In the genomic region with DNA sequence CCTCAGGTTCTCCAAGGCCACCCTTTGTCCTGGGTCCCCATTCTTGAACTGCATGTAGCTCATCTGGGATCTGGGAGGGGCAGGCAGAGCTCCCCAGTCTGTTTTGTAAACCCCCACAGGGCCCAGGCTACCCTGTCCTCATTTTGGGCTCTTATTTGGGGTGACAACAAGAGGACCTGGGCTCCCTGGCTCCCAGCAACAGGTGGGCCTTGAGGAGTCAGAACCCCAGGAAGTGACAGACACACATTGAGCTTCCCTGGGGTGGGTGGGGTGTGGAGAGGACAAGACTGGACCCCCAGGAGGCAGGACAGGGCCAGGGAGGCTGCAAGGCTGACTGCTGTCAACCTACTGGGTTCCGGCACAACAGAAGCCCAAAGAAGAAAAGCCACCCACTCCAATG, we compare ENCODE assay signal across 9 mouse cellular contexts. TPM values are rescaled to one million over a fixed set of nuclear protein-coding genes. Genes with fewer than 3 reads are reported as not detected.
DNase-seq lines count a peak whose midpoint lies in the region; ATAC-seq and TF ChIP-seq lines count a peak whose summit lies in the region.
"Had no signal": no experiment of that assay in that cellular context is flagged by ENCODE, and none has a peak within 500 bp of the region (broad histone marks: within the 10 kb centered on the region; RNA-seq: fewer than 3 reads in every experiment).

No protein-coding gene starts in this region.

- H3K9ac ChIP-seq in kidney, embryonic 16.5 days (replicated peaks; ENCODE audit: low read length): peak overlapping the region; percentile 92
- H3K9ac ChIP-seq in embryonic facial prominence, embryonic 11.5 days (replicated peaks; ENCODE audit: low read length): peak overlapping the region; percentile 85
- peak overlapping the region; percentile 89 for H3K9ac ChIP-seq in hindbrain, postnatal 0 days (replicated peaks; ENCODE audit: low read length)
- H3K9ac ChIP-seq in midbrain, postnatal 0 days (replicated peaks; ENCODE audit: low read length, poor library complexity, severe bottlenecking): peak overlapping the region; percentile 93

- WGBS in kidney, embryonic 16.5 days: 78% methylated on average over 1 of the region's 1 CpGs
- 64% methylated on average over 1 of the region's 1 CpGs for WGBS in embryonic facial prominence, embryonic 11.5 days
- 54% methylated on average over 1 of the region's 1 CpGs for WGBS in hindbrain, postnatal 0 days
- WGBS in midbrain, postnatal 0 days: 67% methylated on average over 1 of the region's 1 CpGs

- H3K27me3 ChIP-seq in kidney, embryonic 16.5 days (ENCODE audit: insufficient read depth, low read length): no peaks in the 10 kb centered on the region
- H3K27me3 ChIP-seq in embryonic facial prominence, embryonic 11.5 days (ENCODE audit: control insufficient read depth, insufficient read depth, low read length): no peaks in the 10 kb centered on the region
- H3K27me3 ChIP-seq in hindbrain, postnatal 0 days (ENCODE audit: insufficient read depth, low read length): no peaks in the 10 kb centered on the region
- no peaks in the 10 kb centered on the region for H3K27me3 ChIP-seq in midbrain, postnatal 0 days (ENCODE audit: insufficient read depth, low read length)

- H3K36me3 ChIP-seq in kidney, embryonic 16.5 days (ENCODE audit: insufficient read depth, low read length): no peaks in the 10 kb centered on the region
- no peaks in the 10 kb centered on the region; the same call in 1 of the 2 replicates for H3K36me3 ChIP-seq in embryonic facial prominence, embryonic 11.5 days (replicated peaks; ENCODE audit: control insufficient read depth, insufficient read depth, low read depth, low read length)
- no peaks in the 10 kb centered on the region for H3K36me3 ChIP-seq in hindbrain, postnatal 0 days (ENCODE audit: insufficient read depth, low read length)
- no peaks in the 10 kb centered on the region; the same call in 1 of the 2 replicates for H3K36me3 ChIP-seq in midbrain, postnatal 0 days (ENCODE audit: insufficient read depth, low read length)

- H3K27ac ChIP-seq in kidney, embryonic 16.5 days (ENCODE audit: low read length): no peak overlapping the region
- no peak overlapping the region for H3K27ac ChIP-seq in embryonic facial prominence, embryonic 11.5 days (replicated peaks; ENCODE audit: low read depth, low read length)
- peak overlapping the region; percentile 90; the same call in 1 of the 2 replicates for H3K27ac ChIP-seq in hindbrain, postnatal 0 days
- H3K27ac ChIP-seq in midbrain, postnatal 0 days (ENCODE audit: low read depth, low read length): no peak overlapping the region

- peak overlapping the region; percentile 87 for H3K4me2 ChIP-seq in kidney, embryonic 16.5 days (replicated peaks; ENCODE audit: low read depth, low read length)
- H3K4me2 ChIP-seq in embryonic facial prominence, embryonic 11.5 days (ENCODE audit: low read depth, low read length): peak overlapping the region; percentile 84
- peak overlapping the region; percentile 97 for H3K4me2 ChIP-seq in hindbrain, postnatal 0 days (ENCODE audit: low read depth, low read length)
- peak overlapping the region; percentile 94 for H3K4me2 ChIP-seq in midbrain, postnatal 0 days (ENCODE audit: low read depth, low read length, poor library complexity, severe bottlenecking)

- H3K4me3 ChIP-seq in kidney, embryonic 16.5 days (ENCODE audit: low read length): peak overlapping the region; percentile 70
- H3K4me3 ChIP-seq in embryonic facial prominence, embryonic 11.5 days (ENCODE audit: low read depth, low read length): peak overlapping the region; percentile 75
- H3K4me3 ChIP-seq in hindbrain, postnatal 0 days (ENCODE audit: low read length): peak overlapping the region; percentile 80
- peak overlapping the region; percentile 95 for H3K4me3 ChIP-seq in midbrain, postnatal 0 days (ENCODE audit: low read depth, low read length)

- no peak for TF ChIP-seq CTCF in hindbrain, postnatal 0 days (IDR thresholded peaks at IDR 0.05; ENCODE audit: low read depth)
- TF ChIP-seq CTCF in midbrain, postnatal 0 days (IDR thresholded peaks at IDR 0.05): no peak

- ATAC-seq in kidney, embryonic 16.5 days (ENCODE audit: low FRiP score, low TSS enrichment): no peak
- no peak for ATAC-seq in embryonic facial prominence, embryonic 11.5 days (replicated peaks; ENCODE audit: insufficient number of reproducible peaks, low FRiP score, low TSS enrichment, low read depth)
- no peak for ATAC-seq in hindbrain, postnatal 0 days
- no peak for ATAC-seq in midbrain, postnatal 0 days (ENCODE audit: low FRiP score)
- no peak for ATAC-seq in megakaryocyte progenitor cell, adult 5-6 weeks (replicated peaks; ENCODE audit: poor library complexity)
- ATAC-seq: inflammation-experienced regulatory T-cells, adult 6 months had no signal

- DNase-seq in kidney, adult 9 months: no peak
- no peak for DNase-seq in embryonic facial prominence, embryonic 11.5 days (ENCODE audit: low spot score)
- no peak for DNase-seq in hindbrain, postnatal 0 days (ENCODE audit: low spot score)
- no peak for DNase-seq in midbrain, postnatal 0 days (ENCODE audit: low spot score)
- DNase-seq in adrenal gland, postnatal 10 days: no peak
- DNase-seq in urinary bladder, postnatal 36 days (ENCODE audit: low spot score in 2 of 2): no peak

- no peaks in the 10 kb centered on the region for H3K9me3 ChIP-seq in kidney, embryonic 16.5 days (ENCODE audit: low read length)
- H3K9me3 ChIP-seq in embryonic facial prominence, embryonic 11.5 days (replicated peaks; ENCODE audit: control insufficient read depth, low read length): no peaks in the 10 kb centered on the region
- H3K9me3 ChIP-seq in hindbrain, postnatal 0 days (ENCODE audit: low read length): no peaks in the 10 kb centered on the region
- H3K9me3 ChIP-seq in midbrain, postnatal 0 days (ENCODE audit: low read length): no peaks in the 10 kb centered on the region

- H3K4me1 ChIP-seq in kidney, embryonic 16.5 days (ENCODE audit: insufficient read depth, low read length): peaks cover 32% of the 10 kb centered on the region
- peaks cover 5% of the 10 kb centered on the region for H3K4me1 ChIP-seq in embryonic facial prominence, embryonic 11.5 days (ENCODE audit: control insufficient read depth, insufficient read depth, low read length)
- H3K4me1 ChIP-seq in hindbrain, postnatal 0 days (ENCODE audit: insufficient read depth, low read length): peaks cover 17% of the 10 kb centered on the region
- peaks cover 20% of the 10 kb centered on the region for H3K4me1 ChIP-seq in midbrain, postnatal 0 days (ENCODE audit: insufficient read depth, low read length)

RNA-seq across cellular contexts. Expression of a gene that starts 1.4 kb away (rescaled TPM):
- polyA plus RNA-seq in kidney, embryonic 16.5 days (2015; fragmentation: Nextera tagmentation; extraction: Ambion mirVana): 92.3 and 92.7 TPM in 2 replicates
- 62.0 and 68.6 TPM in 2 replicates for polyA plus RNA-seq in embryonic facial prominence, embryonic 11.5 days (2014; fragmentation: Nextera tagmentation; extraction: Ambion mirVana)
- 121 and 139 TPM in 2 replicates for total RNA-seq in hindbrain, postnatal 0 days (2014; rRNA removed)
- polyA plus RNA-seq in hindbrain, postnatal 0 days (2015; fragmentation: Nextera tagmentation; extraction: Ambion mirVana): 95.6 and 105 TPM in 2 replicates
- total RNA-seq in midbrain, postnatal 0 days (2014; rRNA removed): 108 and 130 TPM in 2 replicates
- polyA plus RNA-seq in midbrain, postnatal 0 days (2015; fragmentation: Nextera tagmentation; extraction: Ambion mirVana): 107 and 108 TPM in 2 replicates
- 5.4 and 6.0 TPM in 2 replicates for total RNA-seq in megakaryocyte progenitor cell, adult 5-6 weeks (2015)
- total RNA-seq in megakaryocyte progenitor cell, adult 5-6 weeks (2017): 7.6 and 10.2 TPM in 2 replicates
- 10 to 100 TPM; 63.8 to 72.7 TPM for total RNA-seq in adrenal gland, postnatal 10 days (2021)

RNA-seq across cellular contexts. Expression of a gene that starts 15.7 kb away (rescaled TPM):
- polyA plus RNA-seq in kidney, embryonic 16.5 days (2015; fragmentation: Nextera tagmentation; extraction: Ambion mirVana): 322 and 487 TPM in 2 replicates
- polyA plus RNA-seq in embryonic facial prominence, embryonic 11.5 days (2014; fragmentation: Nextera tagmentation; extraction: Ambion mirVana): 303 and 321 TPM in 2 replicates
- 611 and 635 TPM in 2 replicates for total RNA-seq in hindbrain, postnatal 0 days (2014; rRNA removed)
- polyA plus RNA-seq in hindbrain, postnatal 0 days (2015; fragmentation: Nextera tagmentation; extraction: Ambion mirVana): 803 and 834 TPM in 2 replicates
- 539 and 662 TPM in 2 replicates for total RNA-seq in midbrain, postnatal 0 days (2014; rRNA removed)
- 805 and 854 TPM in 2 replicates for polyA plus RNA-seq in midbrain, postnatal 0 days (2015; fragmentation: Nextera tagmentation; extraction: Ambion mirVana)
- 197 and 225 TPM in 2 replicates for total RNA-seq in megakaryocyte progenitor cell, adult 5-6 weeks (2015)
- 178 and 191 TPM in 2 replicates for total RNA-seq in megakaryocyte progenitor cell, adult 5-6 weeks (2017)
- total RNA-seq in adrenal gland, postnatal 10 days (2021): 100 to 1,000 TPM; 541 to 611 TPM

RNA-seq across cellular contexts. Expression of a gene that starts 19.6 kb away (rescaled TPM):
- 0.70 and 0.98 TPM in 2 replicates for polyA plus RNA-seq in kidney, embryonic 16.5 days (2015; fragmentation: Nextera tagmentation; extraction: Ambion mirVana)
- polyA plus RNA-seq in embryonic facial prominence, embryonic 11.5 days (2014; fragmentation: Nextera tagmentation; extraction: Ambion mirVana): 0.77 and 0.92 TPM in 2 replicates
- 2.5 and 9.8 TPM in 2 replicates for total RNA-seq in hindbrain, postnatal 0 days (2014; rRNA removed)
- polyA plus RNA-seq in hindbrain, postnatal 0 days (2015; fragmentation: Nextera tagmentation; extraction: Ambion mirVana): 1.2 and 1.9 TPM in 2 replicates
- 0.94 and 2.1 TPM in 2 replicates for total RNA-seq in midbrain, postnatal 0 days (2014; rRNA removed)
- 1.1 and 1.2 TPM in 2 replicates for polyA plus RNA-seq in midbrain, postnatal 0 days (2015; fragmentation: Nextera tagmentation; extraction: Ambion mirVana)
- total RNA-seq in megakaryocyte progenitor cell, adult 5-6 weeks (2015): 29.4 and 31.9 TPM in 2 replicates
- 28.7 and 28.9 TPM in 2 replicates for total RNA-seq in megakaryocyte progenitor cell, adult 5-6 weeks (2017)
- total RNA-seq in adrenal gland, postnatal 10 days (2021): 1 to 10 TPM in 1 of 2 experiments, under 1 TPM in 1; 0.66 to 1.1 TPM

RNA-seq across cellular contexts. Expression of a gene that starts 30.7 kb away (rescaled TPM):
- polyA plus RNA-seq in kidney, embryonic 16.5 days (2015; fragmentation: Nextera tagmentation; extraction: Ambion mirVana): 41.0 and 52.0 TPM in 2 replicates
- 14.1 and 15.3 TPM in 2 replicates for polyA plus RNA-seq in embryonic facial prominence, embryonic 11.5 days (2014; fragmentation: Nextera tagmentation; extraction: Ambion mirVana)
- 28.8 and 41.8 TPM in 2 replicates for total RNA-seq in hindbrain, postnatal 0 days (2014; rRNA removed)
- polyA plus RNA-seq in hindbrain, postnatal 0 days (2015; fragmentation: Nextera tagmentation; extraction: Ambion mirVana): 43.7 and 45.5 TPM in 2 replicates
- 31.2 and 35.6 TPM in 2 replicates for total RNA-seq in midbrain, postnatal 0 days (2014; rRNA removed)
- 56.8 and 57.3 TPM in 2 replicates for polyA plus RNA-seq in midbrain, postnatal 0 days (2015; fragmentation: Nextera tagmentation; extraction: Ambion mirVana)
- total RNA-seq in megakaryocyte progenitor cell, adult 5-6 weeks (2015): 0.95 and 1.5 TPM in 2 replicates
- total RNA-seq in megakaryocyte progenitor cell, adult 5-6 weeks (2017): 0.08 and 3.5 TPM in 2 replicates
- 10 to 100 TPM; 10.9 to 18.1 TPM for total RNA-seq in adrenal gland, postnatal 10 days (2021)

RNA-seq across cellular contexts. Expression of a gene that starts 43.7 kb away (rescaled TPM):
- 1.5 and 1.7 TPM in 2 replicates for polyA plus RNA-seq in kidney, embryonic 16.5 days (2015; fragmentation: Nextera tagmentation; extraction: Ambion mirVana)
- 0.20 and 0.31 TPM in 2 replicates for polyA plus RNA-seq in embryonic facial prominence, embryonic 11.5 days (2014; fragmentation: Nextera tagmentation; extraction: Ambion mirVana)
- 0.40 and 1.3 TPM in 2 replicates for total RNA-seq in hindbrain, postnatal 0 days (2014; rRNA removed)
- 0.38 and 0.40 TPM in 2 replicates for polyA plus RNA-seq in hindbrain, postnatal 0 days (2015; fragmentation: Nextera tagmentation; extraction: Ambion mirVana)
- 0.09 and 0.16 TPM in 2 replicates for total RNA-seq in midbrain, postnatal 0 days (2014; rRNA removed)
- polyA plus RNA-seq in midbrain, postnatal 0 days (2015; fragmentation: Nextera tagmentation; extraction: Ambion mirVana): 0.40 and 0.41 TPM in 2 replicates
- total RNA-seq in megakaryocyte progenitor cell, adult 5-6 weeks (2015): 8.3 and 8.9 TPM in 2 replicates
- 6.2 and 9.5 TPM in 2 replicates for total RNA-seq in megakaryocyte progenitor cell, adult 5-6 weeks (2017)
- total RNA-seq in adrenal gland, postnatal 10 days (2021): 1 to 10 TPM; 2.9 TPM
